Mouse (Mus musculus) neutrophil, adult 5-6 weeks (primary cell): ENCODE measurements around the gene 4930430F08Rik. TPM values are rescaled to one million over a fixed set of nuclear protein-coding genes. Genes with fewer than 3 reads are reported as not detected.
"Not testable (repeated sequence)": the region's sequence is repeated elsewhere in the genome, so short reads cannot be mapped to it uniquely, and the experiment has no call there.

ENCODE experiments used
- ATAC-seq: fragments of 151-379, 151-347 bp; 2 replicates; pipeline ENCODE4 v1.8.0; 2017; ENCODE audit warnings: mild to moderate bottlenecking, moderate TSS enrichment; ENCODE audit not compliant: insufficient number of reproducible peaks, poor library complexity, low FRiP score, severe bottlenecking; ENCODE audit errors: extremely low read depth
- total RNA-seq: library from RNA; stranded (forward); fragments of 200-1000 nt; gene quantifications from 2 replicates; pipeline ENCODE4 v1.2.3, GENCODE M21; 2017

4930430F08Rik gene
- total RNA-seq = 8.0 and 8.3 TPM in 2 replicates

DNA sequence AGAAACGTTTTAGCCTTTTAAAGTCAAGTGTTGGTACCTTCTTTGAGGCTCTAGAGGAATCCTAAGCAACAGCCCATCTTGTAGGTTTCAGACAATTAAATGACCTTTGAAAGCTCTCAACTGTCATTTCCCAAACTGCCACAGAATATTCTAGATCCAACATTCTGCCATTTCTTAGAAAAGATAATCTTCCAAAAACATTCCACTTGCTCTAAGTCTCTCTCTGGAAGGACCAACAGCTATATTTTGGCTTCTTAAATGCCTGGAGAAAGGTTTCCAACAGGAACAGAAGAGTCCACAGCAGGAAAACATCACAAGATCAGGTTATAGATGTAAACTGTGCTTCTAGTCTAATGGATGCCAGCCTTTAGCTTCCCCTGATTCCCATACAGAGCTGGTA, at the start of gene 4930430F08Rik, which contains the start of gene 1700017N19Rik:
Gene 4930430F08Rik (minus strand): TSS at position 101 of the 400 bp plus-strand sequence.
Gene 1700017N19Rik (plus strand): TSS at position 162 of the 400 bp plus-strand sequence.
- ATAC-seq = no peak

GRCm38 (mm10) chr10:100629762-100630438, 39.7 kb upstream of the 4930430F08Rik start:
- ATAC-seq = peak; percentile 51; the same call in 1 of the 2 replicates

- no peak for ATAC-seq
These were observed 32.3 kb upstream of the 4930430F08Rik start for GRCm38 (mm10) chr10:100622494-100622893.

- ATAC-seq = no peak
These were observed 29.8 kb upstream of the 4930430F08Rik start for GRCm38 (mm10) chr10:100620040-100620439.

GRCm38 (mm10) chr10:100619474-100619873, 29.3 kb upstream of the 4930430F08Rik start:
- ATAC-seq = no peak

DNA sequence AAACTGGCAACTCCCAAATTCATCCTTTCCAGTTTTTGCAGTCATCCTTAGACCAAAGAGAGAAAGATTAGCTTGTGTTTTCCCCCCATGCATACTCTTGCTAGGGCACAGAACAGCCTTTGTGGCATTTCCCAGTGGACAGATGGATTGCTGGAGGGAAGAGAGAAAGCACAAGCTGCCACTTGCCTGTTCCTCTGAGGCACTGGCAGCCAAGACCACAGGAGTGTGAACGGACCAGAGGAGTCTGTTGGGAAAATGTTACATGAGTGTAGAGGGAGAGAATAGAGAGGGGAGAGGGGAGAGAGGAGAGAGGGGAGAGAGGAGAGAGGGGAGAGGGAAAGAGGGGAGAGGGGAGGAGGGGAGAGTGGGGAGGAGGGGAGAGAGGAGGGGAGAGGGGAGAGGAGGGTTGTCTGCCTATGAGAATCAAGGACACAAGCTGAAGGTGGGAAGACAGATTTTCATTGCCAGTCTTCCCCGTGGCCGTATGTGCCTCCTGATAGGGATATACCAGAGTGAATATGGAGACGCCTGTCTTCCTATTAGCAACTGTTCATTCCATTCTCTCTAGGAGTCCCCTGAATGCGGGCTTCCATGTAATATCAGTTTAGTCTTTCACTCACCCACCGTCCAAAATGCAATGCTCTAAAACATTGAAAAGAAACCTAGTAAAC, 27.1 kb upstream of the 4930430F08Rik start:
- ATAC-seq = no peak

DNA sequence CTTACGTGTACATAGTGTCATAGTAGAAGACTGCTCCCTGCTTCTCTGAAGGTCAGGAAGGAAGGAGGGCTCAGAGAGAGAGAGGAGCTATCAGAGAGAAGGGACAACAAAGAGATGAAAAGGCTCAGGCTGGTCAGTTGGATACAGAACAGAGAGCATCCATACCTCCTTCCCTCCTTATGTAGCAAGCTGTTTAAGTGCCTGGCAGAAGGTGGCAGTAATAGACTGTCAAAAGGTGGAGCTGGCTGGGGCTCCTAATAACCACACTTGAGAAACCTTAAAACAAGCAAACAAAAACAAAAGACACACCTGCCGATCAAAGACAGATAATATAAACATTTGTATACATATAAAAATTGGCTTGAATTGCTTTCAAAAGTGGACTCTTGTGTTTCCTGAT, 14.0 kb upstream of the 4930430F08Rik start:
- no peak for ATAC-seq

GRCm38 (mm10) chr10:100603511-100603910, 13.3 kb upstream of the 4930430F08Rik start:
- ATAC-seq = no peak

DNA sequence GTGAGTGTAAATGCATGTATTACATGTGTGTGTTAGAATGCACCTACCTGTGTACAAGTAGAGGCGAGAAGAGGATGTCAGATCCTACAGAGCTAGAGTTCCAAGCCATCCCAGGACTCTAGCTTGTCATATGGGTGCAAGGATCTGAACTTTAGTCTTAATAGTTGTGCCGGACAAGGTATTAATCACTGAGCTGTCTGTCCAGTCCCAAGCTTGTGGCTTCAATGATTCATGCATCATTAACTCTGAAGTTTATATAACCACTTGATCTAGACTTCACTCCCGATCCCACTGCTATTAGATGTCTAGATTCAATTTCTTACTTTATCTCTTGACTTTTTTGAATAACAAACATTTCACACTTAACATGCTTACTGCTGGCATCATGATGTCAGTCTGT, 8.1 kb upstream of the 4930430F08Rik start:
- ATAC-seq = no peak

GRCm38 (mm10) chr10:100588932-100589388, 1.3 kb downstream of the 4930430F08Rik start:
- ATAC-seq = peak; percentile 99

- ATAC-seq = no peak
These were observed 1.7 kb downstream of the 4930430F08Rik start for GRCm38 (mm10) chr10:100588524-100588923.

- ATAC-seq = no peak
These were observed 6.0 kb downstream of the 4930430F08Rik start for GRCm38 (mm10) chr10:100584178-100584577.

GRCm38 (mm10) chr10:100575294-100575693, 14.9 kb downstream of the 4930430F08Rik start:
- ATAC-seq = no peak

- ATAC-seq = no peak
These were observed 15.6 kb downstream of the 4930430F08Rik start for GRCm38 (mm10) chr10:100574505-100575149.

DNA sequence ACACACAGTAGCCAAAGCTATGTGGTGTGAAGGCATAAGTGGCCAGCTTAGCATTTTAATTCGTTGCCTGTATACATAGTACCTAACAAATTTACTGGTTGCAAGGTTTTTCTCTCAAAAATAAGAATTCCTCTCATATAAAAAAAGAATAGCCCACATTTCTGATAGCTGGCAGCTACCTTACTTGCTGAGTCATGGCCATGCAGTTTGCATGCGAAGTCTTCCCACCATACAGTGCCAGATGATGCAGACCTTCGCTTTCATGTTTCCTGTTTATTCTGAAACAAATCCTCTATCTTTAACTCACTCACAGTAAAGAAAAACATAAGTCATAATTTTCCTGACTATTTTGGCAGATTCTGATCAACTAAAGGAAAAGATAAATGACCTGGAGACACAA, 18.5 kb downstream of the 4930430F08Rik start:
- no peak for ATAC-seq

DNA sequence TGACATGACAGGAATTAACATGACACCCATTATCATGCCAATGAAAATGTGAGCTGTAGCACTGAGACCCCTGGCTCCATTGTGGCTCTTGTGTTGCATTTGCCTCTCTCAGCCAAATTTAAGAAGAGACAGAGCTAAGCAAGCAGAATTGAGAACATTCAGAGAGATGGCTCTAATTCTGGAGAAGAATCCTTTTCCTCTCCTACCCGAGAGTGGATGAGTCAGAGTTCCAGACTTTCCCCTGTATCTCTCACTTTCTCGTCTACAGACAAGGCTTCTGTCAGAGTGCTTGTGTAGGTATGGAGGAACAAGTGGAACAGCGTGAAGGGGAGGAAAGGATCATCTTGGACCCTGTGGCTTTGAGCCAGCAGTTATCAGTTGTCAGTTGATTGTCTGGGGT, 26.1 kb downstream of the 4930430F08Rik start:
- no peak for ATAC-seq

DNA sequence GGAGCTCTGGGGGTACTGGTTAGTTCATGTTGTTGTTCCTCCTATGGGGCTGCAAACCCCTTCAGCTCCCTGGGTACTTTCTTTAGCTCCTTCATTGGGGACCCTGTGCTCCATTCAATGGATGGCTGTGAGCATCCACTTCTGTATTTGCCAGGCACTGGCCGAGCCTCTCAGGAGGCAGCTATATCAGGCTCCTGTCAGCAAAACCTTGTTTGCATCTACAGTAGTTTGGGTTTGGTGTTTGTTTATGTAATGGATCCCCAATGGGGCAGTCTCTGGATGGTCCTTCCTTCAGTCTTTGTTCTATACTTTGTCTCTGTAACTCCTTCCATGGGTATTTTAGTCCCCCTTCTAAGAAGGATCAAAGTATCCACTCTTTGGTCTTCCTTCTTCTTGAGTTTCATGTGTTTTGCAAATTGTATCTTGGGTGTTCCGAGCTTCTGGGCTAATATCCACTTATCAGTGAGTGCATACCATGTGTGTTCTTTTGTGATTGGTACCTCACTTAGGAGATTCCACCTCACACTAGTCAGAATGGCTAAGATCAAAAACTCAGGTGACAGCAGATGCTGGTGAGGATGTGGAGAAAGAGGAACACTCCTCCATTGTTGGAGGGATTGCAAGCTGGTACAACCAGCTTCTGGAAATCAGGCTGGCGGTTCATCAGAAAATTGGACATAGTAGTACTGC, 29.9 kb downstream of the 4930430F08Rik start:
- not testable (repeated sequence) for ATAC-seq

DNA sequence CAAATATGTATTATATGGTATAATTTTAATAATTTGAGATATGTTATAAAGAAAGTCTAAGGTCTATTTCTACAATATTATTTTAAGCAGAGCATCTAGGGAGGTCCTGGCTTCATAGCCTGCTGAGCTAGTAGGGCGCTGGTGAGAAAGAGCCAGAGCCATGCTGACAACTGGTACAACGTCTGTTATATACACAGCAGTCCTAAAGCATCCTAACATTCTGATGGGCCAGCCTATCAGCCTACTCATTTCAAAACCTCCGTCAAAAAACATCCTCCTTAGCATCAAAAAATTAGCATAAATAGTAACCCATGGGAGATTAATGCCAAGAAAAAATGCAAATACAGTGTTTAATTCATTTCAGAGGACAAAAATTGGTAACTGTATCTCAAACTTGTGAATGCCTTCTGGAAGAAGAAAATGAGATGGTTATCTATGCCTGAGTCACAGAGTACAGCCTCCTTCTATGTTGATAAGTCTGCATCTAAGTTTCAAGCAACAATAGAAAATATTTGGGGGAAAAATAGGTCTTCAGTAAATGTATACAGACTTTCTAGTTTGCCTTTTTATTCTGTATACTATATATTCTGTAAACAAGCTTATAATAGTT, 33.6 kb downstream of the 4930430F08Rik start:
- no peak for ATAC-seq
